Mouse (Mus musculus): ENCODE results near the gene Prdm2.

GRCm38 (mm10) chr4:143194328-143194727, 18.5 kb downstream of the Prdm2 start:
- TF ChIP-seq CTCF (IDR thresholded peaks at IDR 0.05; ENCODE audit: control insufficient read depth, insufficient read depth, insufficient read length) (no peak), USF1 (IDR thresholded peaks at IDR 0.05; ENCODE audit: low read depth) (no peak), MAX (IDR thresholded peaks at IDR 0.05) (no peak), CEBPB (IDR thresholded peaks at IDR 0.05; ENCODE audit: low read depth) (no peak), MYOG (IDR thresholded peaks at IDR 0.05; ENCODE audit: control insufficient read depth, extremely low read depth, insufficient read length) (no peak), FOSL1 (IDR thresholded peaks at IDR 0.05; ENCODE audit: insufficient read depth, low read length, poor library complexity, severe bottlenecking) (no peak), MYOD1 (IDR thresholded peaks at IDR 0.05; ENCODE audit: control insufficient read depth, insufficient read length, low read depth) (no peak)

Data from C2C12 (cell line).